Mouse (Mus musculus) erythroblast, embryonic 14.5 days (primary cell): Measurements from ENCODE around the gene Myrf.

Experiments used
- GATA1 ChIP-seq: IDR thresholded peaks from 2 replicates; pipeline ENCODE4 v1.6.1; 2012; ENCODE audit warnings: low read length, inconsistent platforms, mixed read lengths
- TAL1 ChIP-seq: IDR thresholded peaks from 3 replicates; pipeline ENCODE4 v1.6.1; 2012; ENCODE audit warnings: low read length, inconsistent platforms, mixed read lengths

GRCm38 (mm10) chr19:10208851-10209250, 31.7 kb downstream of the Myrf start:
- no peak for TF ChIP-seq TAL1
- no peak for TF ChIP-seq GATA1
